ENCODE assay signal across 23 mouse cellular contexts in the genomic region with DNA sequence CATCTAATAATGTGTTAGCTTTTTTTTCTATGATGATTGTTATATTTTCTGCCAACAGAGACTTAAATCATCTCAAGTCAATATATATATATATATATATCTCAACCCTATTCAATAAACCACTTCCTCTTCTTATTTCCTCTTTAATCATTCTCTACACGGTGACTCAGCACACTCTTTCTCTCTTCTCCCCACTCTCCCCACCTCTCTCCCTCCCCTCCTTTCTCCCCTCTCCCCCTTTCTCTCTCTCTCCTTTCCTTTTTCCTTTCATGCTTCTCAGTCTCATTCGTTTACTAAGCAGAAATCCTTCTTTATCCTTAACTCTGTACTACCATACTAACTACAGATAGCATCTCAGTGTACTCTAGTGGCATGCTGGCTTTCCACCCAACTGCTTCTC. TPM values are rescaled to one million over a fixed set of nuclear protein-coding genes. Genes with fewer than 3 reads are reported as not detected.
DNase-seq lines count a peak whose midpoint lies in the region; ATAC-seq lines count a peak whose summit lies in the region.
"Had no signal": no experiment of that assay in that cellular context is flagged by ENCODE, and none has a peak within 500 bp of the region (broad histone marks: within the 10 kb centered on the region; RNA-seq: fewer than 3 reads in every experiment).

No protein-coding gene starts in this region.

- no peaks in the 10 kb centered on the region for H3K36me3 ChIP-seq in splenic B cell, adult 2 months (ENCODE audit: control insufficient read depth, insufficient read depth, low read length, poor library complexity, severe bottlenecking)
- H3K36me3 ChIP-seq: embryonic facial prominence, embryonic 13.5 days; forebrain, embryonic 12.5 days; heart, embryonic 15.5 days; limb, embryonic 10.5 days; neural tube, embryonic 13.5 days had no signal

- peak; percentile 89 for ATAC-seq in activated CD4-positive, CD25-positive, alpha-beta regulatory T cell, adult 4 months
- peak; percentile 88 for ATAC-seq in inflammation-experienced regulatory T-cells, adult 6 months
- ATAC-seq: hindbrain, embryonic 16.5 days; Patski had no signal

- H3K27me3 ChIP-seq in splenic B cell, adult 2 months (ENCODE audit: control insufficient read depth, insufficient read depth, low read length, poor library complexity, severe bottlenecking), result no peaks in the 10 kb centered on the region
- H3K27me3 ChIP-seq: embryonic facial prominence, embryonic 13.5 days; forebrain, embryonic 12.5 days; heart, embryonic 15.5 days; neural tube, embryonic 13.5 days; Patski had no signal

- peak; percentile 6 for DNase-seq in CD4-positive, CD25-positive, alpha-beta regulatory T cell, adult 2 months (ENCODE audit: low read depth, low spot score)
- peak; percentile 45 for DNase-seq in splenic B cell, adult 2 months (ENCODE audit: low read depth, low spot score)
- no peak for DNase-seq in adrenal gland, adult 8-10 months
- no peak for DNase-seq in cerebellum, postnatal 10 days
- DNase-seq in lung, postnatal 10 days, result no peak
- DNase-seq: adrenal gland, adult 2 months; cerebellum, adult 18-20 months; cerebellum, postnatal 25 days; embryo, embryonic 11 days; gastrocnemius, adult 2 months; heart, postnatal 4 days; kidney, adult 11 months; kidney, postnatal 10 days; midbrain, embryonic 14.5 days had no signal

RNA-seq across cellular contexts. Expression of a gene that starts 16.6 kb away (rescaled TPM):
- 10 to 100 TPM; 72.9 to 74.8 TPM for polyA plus RNA-seq in activated CD4-positive, CD25-positive, alpha-beta regulatory T cell, adult 4 months (2017; shearing (Covaris generic))
- polyA plus RNA-seq in inflammation-experienced regulatory T-cells, adult 6 months (2017; shearing (Covaris generic)), result 100 to 1,000 TPM in 2 of 3 experiments, 10 to 100 TPM in 1; 46.3 to 113 (median 111) TPM
- total RNA-seq in adrenal gland, adult 8-10 months (2022), result 10 to 100 TPM; 50.9 to 96.3 (median 74.7) TPM

Comparison
In these comparisons a context has a peak if more than half of its experiments do, and no peak if none do; other contexts are left out.
1. DNase-seq: peak in CD4-positive, CD25-positive, alpha-beta regulatory T cell, adult 2 months (single experiment) and splenic B cell, adult 2 months (single experiment); none in adrenal gland, adult 8-10 months (single experiment), cerebellum, postnatal 10 days (0 of 2) and lung, postnatal 10 days (single experiment).